In genomic region chr8:69790773-69791367, GRCm38 (mm10) we compare ENCODE assay signal across 8 mouse cellular contexts. TPM values are rescaled to one million over a fixed set of nuclear protein-coding genes. Genes with fewer than 3 reads are reported as not detected.
DNase-seq lines count a peak whose midpoint lies in the region; ATAC-seq and TF ChIP-seq lines count a peak whose summit lies in the region.

Gene Atp13a1, plus strand, starts transcription at chr8:69791163.
Gene Zfp866, minus strand, starts transcription at chr8:69791178.

- peak within 1 kb of the TSS; percentile 84 for H3K9ac ChIP-seq in heart, embryonic 11.5 days (ENCODE audit: low read depth, low read length)
- H3K9ac ChIP-seq in kidney, embryonic 16.5 days (replicated peaks; ENCODE audit: low read length): peak within 1 kb of the TSS; percentile 94
- peak within 1 kb of the TSS; percentile 96 for H3K9ac ChIP-seq in liver, adult 2 months (ENCODE audit: low read depth, low read length)

- H3K4me1 ChIP-seq in bone marrow macrophage, adult 2 months (ENCODE audit: control insufficient read depth, insufficient read depth, low read length): peaks cover 12% of the 10 kb centered on the region
- H3K4me1 ChIP-seq in embryonic fibroblast, embryonic 13.5 days (ENCODE audit: control insufficient read depth, insufficient read depth, low read length): peaks cover 7% of the 10 kb centered on the region; the same call in 1 of the 2 replicates
- peaks cover 11% of the 10 kb centered on the region for H3K4me1 ChIP-seq in heart, embryonic 11.5 days (ENCODE audit: control insufficient read depth, insufficient read depth, low read length)
- H3K4me1 ChIP-seq in kidney, embryonic 16.5 days (ENCODE audit: insufficient read depth, low read length): peaks cover 23% of the 10 kb centered on the region
- H3K4me1 ChIP-seq in liver, adult 2 months (ENCODE audit: control insufficient read depth, insufficient read depth, low read length): 0 out of 2 replicates have a peak, but pooled peaks cover 6% of the 10 kb centered on the region

- peaks cover 6% of the 10 kb centered on the region for H3K79me2 ChIP-seq in liver, adult 2 months (ENCODE audit: control insufficient read depth, insufficient read depth, low read length)
- H3K79me2 ChIP-seq in myocyte (ENCODE audit: control insufficient read depth, insufficient read depth): peaks cover 35% of the 10 kb centered on the region

- WGBS in heart, embryonic 11.5 days (ENCODE audit: insufficient replicate concordance): under 1% methylated on average over 38 of the region's 38 CpGs
- 0% methylated on average over 38 of the region's 38 CpGs for WGBS in kidney, embryonic 16.5 days
- WGBS in liver, adult 2 months: under 1% methylated on average over 38 of the region's 38 CpGs

- no peaks in the 10 kb centered on the region for H3K9me3 ChIP-seq in heart, embryonic 11.5 days (replicated peaks; ENCODE audit: control insufficient read depth, low read length)
- no peaks in the 10 kb centered on the region for H3K9me3 ChIP-seq in kidney, embryonic 16.5 days (ENCODE audit: low read length)

- peak within 1 kb of the TSS; percentile 95 for H3K4me3 ChIP-seq in bone marrow macrophage, adult 2 months (ENCODE audit: insufficient read depth, low read length)
- H3K4me3 ChIP-seq in embryonic fibroblast, embryonic 13.5 days (ENCODE audit: insufficient read depth, low read length): peak within 1 kb of the TSS; percentile 86
- peak within 1 kb of the TSS; percentile 93 for H3K4me3 ChIP-seq in heart, embryonic 11.5 days (ENCODE audit: low read depth, low read length)
- peak within 1 kb of the TSS; percentile 99 for H3K4me3 ChIP-seq in kidney, embryonic 16.5 days (ENCODE audit: low read length)
- peak within 1 kb of the TSS; percentile 96 for H3K4me3 ChIP-seq in liver, adult 2 months (ENCODE audit: insufficient read depth, low read depth, low read length)
- H3K4me3 ChIP-seq in myocyte: peak within 1 kb of the TSS; percentile 71

- H3K4me2 ChIP-seq in heart, embryonic 11.5 days: peak within 1 kb of the TSS; percentile 78
- peak within 1 kb of the TSS; percentile 77 for H3K4me2 ChIP-seq in kidney, embryonic 16.5 days (replicated peaks; ENCODE audit: low read depth, low read length)
- H3K4me2 ChIP-seq in myocyte (ENCODE audit: low read depth): peak within 1 kb of the TSS; percentile 82

- H3K36me3 ChIP-seq in heart, embryonic 11.5 days (ENCODE audit: control insufficient read depth, insufficient read depth, low read length): peaks cover 11% of the 10 kb centered on the region
- peaks cover 9% of the 10 kb centered on the region; the same call in 1 of the 2 replicates for H3K36me3 ChIP-seq in kidney, embryonic 16.5 days (ENCODE audit: insufficient read depth, low read length)
- H3K36me3 ChIP-seq in liver, adult 2 months (ENCODE audit: control insufficient read depth, insufficient read depth, low read length): peaks cover 15% of the 10 kb centered on the region; the same call in 1 of the 2 replicates
- peaks cover 7% of the 10 kb centered on the region for H3K36me3 ChIP-seq in myocyte (ENCODE audit: control insufficient read depth, insufficient read depth)
- peaks cover 1% of the 10 kb centered on the region for H3K36me3 ChIP-seq in splenic B cell, adult 2 months (ENCODE audit: control insufficient read depth, insufficient read depth, low read length, poor library complexity, severe bottlenecking)

- H3K27me3 ChIP-seq in heart, embryonic 11.5 days (ENCODE audit: control insufficient read depth, insufficient read depth, low read length): no peaks in the 10 kb centered on the region
- no peaks in the 10 kb centered on the region for H3K27me3 ChIP-seq in kidney, embryonic 16.5 days (ENCODE audit: insufficient read depth, low read length)
- no peaks in the 10 kb centered on the region for H3K27me3 ChIP-seq in liver, adult 2 months (ENCODE audit: control insufficient read depth, insufficient read depth, low read length)
- no peaks in the 10 kb centered on the region for H3K27me3 ChIP-seq in myocyte (ENCODE audit: control insufficient read depth, insufficient read depth, insufficient read length)
- no peaks in the 10 kb centered on the region for H3K27me3 ChIP-seq in splenic B cell, adult 2 months (ENCODE audit: control insufficient read depth, insufficient read depth, low read length, poor library complexity, severe bottlenecking)

- peak within 1 kb of the TSS; percentile 71 for H3ac ChIP-seq in myocyte (ENCODE audit: control insufficient read depth, insufficient read length)

- peak; percentile 72 for TF ChIP-seq POLR2A in bone marrow macrophage, adult 2 months (IDR thresholded peaks at IDR 0.05; ENCODE audit: borderline replicate concordance, low read depth, low read length)
- peak; percentile 85 for TF ChIP-seq POLR2A in embryonic fibroblast, embryonic 13.5 days (IDR thresholded peaks at IDR 0.05; ENCODE audit: low read depth, low read length)
- peak; percentile 74; the same call in 1 of the 2 replicates for TF ChIP-seq POLR2A in liver, adult 2 months (IDR thresholded peaks at IDR 0.05; ENCODE audit: extremely low read depth, insufficient read depth, low read length)
- peak; percentile 93 for TF ChIP-seq POLR2A in myocyte (IDR thresholded peaks at IDR 0.05; ENCODE audit: insufficient read length, low read depth)

- peak; percentile 90 for ATAC-seq in heart, embryonic 11.5 days (replicated peaks; ENCODE audit: insufficient number of reproducible peaks, low FRiP score, low TSS enrichment)
- ATAC-seq in kidney, embryonic 16.5 days (ENCODE audit: low FRiP score, low TSS enrichment): peak; percentile 96

- no peak for TF ChIP-seq CTCF in bone marrow macrophage, adult 2 months (IDR thresholded peaks at IDR 0.05; ENCODE audit: low read depth, low read length)
- no peak for TF ChIP-seq CTCF in embryonic fibroblast, embryonic 13.5 days (IDR thresholded peaks at IDR 0.05; ENCODE audit: borderline replicate concordance, insufficient read depth, low read length)
- no peak for TF ChIP-seq CTCF in liver, adult 2 months (IDR thresholded peaks at IDR 0.05; ENCODE audit: low read depth, low read length)

- peak; percentile 93 to 94 for DNase-seq in B cell, adult 2 months
- DNase-seq in liver, adult 2 months (ENCODE audit: extremely low read depth, low read depth, low spot score): peak; percentile 89
- peak; percentile 92 for DNase-seq in splenic B cell, adult 2 months (ENCODE audit: low read depth, low spot score)

- peak within 1 kb of the TSS; percentile 68 for H3K27ac ChIP-seq in bone marrow macrophage, adult 2 months (ENCODE audit: insufficient read depth, low read depth, low read length)
- H3K27ac ChIP-seq in embryonic fibroblast, embryonic 13.5 days (ENCODE audit: insufficient read depth, low read length): peak within 1 kb of the TSS; percentile 55
- peak within 1 kb of the TSS; percentile 91 for H3K27ac ChIP-seq in heart, embryonic 11.5 days (ENCODE audit: low read depth, low read length)
- H3K27ac ChIP-seq in kidney, embryonic 16.5 days (ENCODE audit: low read length): peak within 1 kb of the TSS; percentile 92
- peak within 1 kb of the TSS; percentile 82 for H3K27ac ChIP-seq in liver, adult 2 months (replicated peaks; ENCODE audit: insufficient read depth, low read depth, low read length)

TF ChIP-seq in myocyte, 11 proteins besides CTCF, POLR2A, EP300 and RAD21:
- TF ChIP-seq CEBPB (IDR thresholded peaks at IDR 0.05; ENCODE audit: insufficient read depth, poor library complexity, severe bottlenecking) (no peak), POLR2AphosphoS2 (IDR thresholded peaks at IDR 0.05; ENCODE audit: insufficient read length, low read depth) (peak; percentile 84)
TF ChIP-seq in myocyte: peak in this region for 1.

RNA-seq across cellular contexts. Expression of gene Atp13a1, which starts in this region (rescaled TPM):
- 25.7 and 31.2 TPM in 2 replicates for polyA plus RNA-seq in bone marrow macrophage, adult 2 months (2012; ENCODE audit: insufficient read depth, insufficient read length, missing spikeins)
- 27.1 and 28.0 TPM in 2 replicates for polyA plus RNA-seq in embryonic fibroblast, embryonic 13.5 days (2011; ENCODE audit: insufficient read length, low read depth, missing spikeins)
- 25.6 and 30.9 TPM in 2 replicates for polyA plus RNA-seq in heart, embryonic 11.5 days (2014; fragmentation: Nextera tagmentation; extraction: Ambion mirVana)
- 61.4 and 62.3 TPM in 2 replicates for polyA plus RNA-seq in kidney, embryonic 16.5 days (2015; fragmentation: Nextera tagmentation; extraction: Ambion mirVana)
- total RNA-seq in liver, adult 2 months (2014; rRNA removed): 19.4 and 29.1 TPM in 2 replicates
- 42.6 and 60.1 TPM in 2 replicates for polyA plus RNA-seq in liver, adult 2 months (2012; rRNA removed)
- 35.6 TPM for polyA plus RNA-seq in myocyte (2012; fragmentation: generic; extraction: Trizol)

RNA-seq across cellular contexts. Expression of gene Zfp866, which starts in this region (rescaled TPM):
- polyA plus RNA-seq in bone marrow macrophage, adult 2 months (2012; ENCODE audit: insufficient read depth, insufficient read length, missing spikeins): 17.6 and 19.3 TPM in 2 replicates
- polyA plus RNA-seq in embryonic fibroblast, embryonic 13.5 days (2011; ENCODE audit: insufficient read length, low read depth, missing spikeins): 22.9 and 31.2 TPM in 2 replicates
- polyA plus RNA-seq in heart, embryonic 11.5 days (2014; fragmentation: Nextera tagmentation; extraction: Ambion mirVana): 19.1 and 20.0 TPM in 2 replicates
- 30.1 and 32.8 TPM in 2 replicates for polyA plus RNA-seq in kidney, embryonic 16.5 days (2015; fragmentation: Nextera tagmentation; extraction: Ambion mirVana)
- 13.1 and 13.2 TPM in 2 replicates for total RNA-seq in liver, adult 2 months (2014; rRNA removed)
- polyA plus RNA-seq in liver, adult 2 months (2012; rRNA removed): 3.3 and 4.6 TPM in 2 replicates
- 4.9 TPM for polyA plus RNA-seq in myocyte (2012; fragmentation: generic; extraction: Trizol)

Comparison
In these comparisons a context has a peak if more than half of its experiments do, and no peak if none do; other contexts are left out.
1. Peak in every context shown above with its lines: DNase-seq, ATAC-seq, H3K4me3 ChIP-seq and H3K27ac ChIP-seq.